Mouse (Mus musculus) heart, embryonic 15.5 days (tissue): ENCODE measurements at regions not wholly inside any gene's neighbourhood (a gene's known extent, or its start where the extent isn't known, plus 50 kb on each side); places are given as distances from the start of the nearest gene placed in this dataset.

Source experiments
- ATAC-seq: fragments of 200-750 bp; cut with Nextera tagmentation; replicated peaks from 2 replicates; pipeline ENCODE4 v1.8.0; 2017; ENCODE audit warnings: low read depth, moderate TSS enrichment; ENCODE audit not compliant: insufficient number of reproducible peaks, insufficient read depth, low FRiP score
- H3K27ac ChIP-seq: fragments of 300-500 bp; sonication (generic); 2 replicates; pipeline ENCODE4 v1.5.1; 2015; ENCODE audit warnings: mild to moderate bottlenecking, inconsistent platforms
- H3K27me3 ChIP-seq: fragments of 300-500 bp; sonication (generic); 2 replicates; pipeline ENCODE4 v1.6.1; 2015; ENCODE audit warnings: inconsistent platforms
- H3K36me3 ChIP-seq: fragments of 300-500 bp; sonication (generic); 2 replicates; pipeline ENCODE4 v1.6.1; 2015; ENCODE audit warnings: mild to moderate bottlenecking, inconsistent platforms
- H3K4me1 ChIP-seq: fragments of 300-500 bp; sonication (generic); replicated peaks from 2 replicates; pipeline ENCODE4 v1.6.1; 2015; ENCODE audit warnings: inconsistent platforms
- H3K4me2 ChIP-seq: fragments of 300-500 bp; sonication (generic); 2 replicates; pipeline ENCODE4 v1.6.1; 2015; ENCODE audit warnings: inconsistent platforms, mild to moderate bottlenecking, moderate library complexity
- H3K4me3 ChIP-seq: fragments of 300-500 bp; sonication (generic); 2 replicates; pipeline ENCODE4 v1.5.1; 2015; ENCODE audit warnings: mild to moderate bottlenecking, inconsistent platforms
- H3K9ac ChIP-seq: fragments of 300-500 bp; sonication (generic); 2 replicates; pipeline ENCODE4 v1.6.1; 2015; ENCODE audit warnings: mild to moderate bottlenecking, inconsistent platforms
- H3K9me3 ChIP-seq: fragments of 300-500 bp; sonication (generic); replicated peaks from 2 replicates; pipeline ENCODE4 v1.6.1; 2016; ENCODE audit warnings: inconsistent platforms
- WGBS: fragments of 180-500 bp; shearing (Covaris S2); methylation state at CpG from one replicate; pipeline ENCODE4 v1.1.7; 2015; ENCODE audit warnings: mixed read lengths; 5-methylcytosine and 5-hydroxymethylcytosine counted together

DNA sequence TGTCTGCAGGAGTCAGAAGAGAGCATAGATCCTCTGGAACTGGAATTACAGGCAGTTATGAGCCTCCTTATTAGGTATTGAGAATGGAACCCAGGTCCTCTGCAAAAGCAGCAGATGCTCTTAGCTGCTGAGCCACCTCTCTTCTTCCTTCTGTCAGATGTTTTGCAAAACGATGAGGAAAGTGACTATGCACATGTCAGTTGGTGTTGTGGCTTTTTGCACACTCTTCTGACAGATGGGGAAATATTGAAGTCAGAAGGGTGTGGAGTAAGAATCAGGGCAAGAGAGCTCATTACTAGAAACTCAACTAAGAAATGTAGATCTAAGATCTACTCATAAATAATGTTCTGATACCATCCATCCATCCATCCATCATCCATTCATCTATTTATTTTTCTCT, 102.4 kb downstream of the Cdca7 start:
- 65% methylated on average over 1 of the region's 1 CpGs for WGBS

DNA sequence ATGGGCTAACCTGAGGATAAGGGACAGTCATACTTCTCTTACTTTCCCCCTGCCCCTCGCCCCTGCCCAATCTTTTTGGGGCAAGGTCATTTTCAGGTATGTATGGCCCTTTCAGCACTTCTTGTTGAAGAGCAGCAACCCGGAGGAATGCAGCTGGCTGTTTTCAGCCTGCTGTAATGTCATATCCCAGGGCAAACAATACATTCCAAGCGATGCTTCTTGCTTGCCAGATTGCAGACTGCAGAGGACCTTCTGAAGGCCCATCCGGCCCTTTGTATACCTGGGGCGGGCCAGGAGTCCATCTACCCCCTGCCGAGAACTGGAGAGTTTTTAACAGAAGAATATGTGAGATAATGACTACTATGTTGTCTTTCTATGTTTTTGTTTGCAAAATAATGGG, 105.2 kb downstream of the Cdca7 start:
- ATAC-seq, result no peak
- Histone ChIP-seq H3K9ac (no peak overlapping the region), H3K4me1 (0 out of 2 replicates have a peak, but pooled peaks cover 5% of the 10 kb centered on the region), H3K9me3 (no peaks in the 10 kb centered on the region), H3K4me3 (no peak overlapping the region), H3K27me3 (no peaks in the 10 kb centered on the region), H3K27ac (no peak overlapping the region), H3K36me3 (no peaks in the 10 kb centered on the region), H3K4me2 (no peak overlapping the region)
- WGBS, result 47% methylated on average over 6 of the region's 6 CpGs

More for the DNA sequence above, 102.4 kb downstream of the Cdca7 start:
- Histone ChIP-seq H3K4me1 (0 out of 2 replicates have a peak, but pooled peaks cover 5% of the 10 kb centered on the region), H3K9ac (no peak overlapping the region), H3K27ac (no peak overlapping the region), H3K36me3 (no peaks in the 10 kb centered on the region), H3K4me2 (no peak overlapping the region), H3K9me3 (no peaks in the 10 kb centered on the region), H3K27me3 (0 out of 2 replicates have a peak, but pooled peaks cover 4% of the 10 kb centered on the region), H3K4me3 (no peak overlapping the region)
- no peak for ATAC-seq

GRCm38 (mm10) chr2:72588814-72589213, 112.9 kb downstream of the Cdca7 start:
- Histone ChIP-seq H3K9me3 (no peaks in the 10 kb centered on the region), H3K27me3 (no peaks in the 10 kb centered on the region), H3K4me3 (no peak overlapping the region), H3K27ac (no peak overlapping the region), H3K36me3 (no peaks in the 10 kb centered on the region), H3K9ac (no peak overlapping the region), H3K4me2 (no peak overlapping the region), H3K4me1 (no peaks in the 10 kb centered on the region)
- ATAC-seq, result no peak
- WGBS, result 63% methylated on average over 7 of the region's 7 CpGs

DNA sequence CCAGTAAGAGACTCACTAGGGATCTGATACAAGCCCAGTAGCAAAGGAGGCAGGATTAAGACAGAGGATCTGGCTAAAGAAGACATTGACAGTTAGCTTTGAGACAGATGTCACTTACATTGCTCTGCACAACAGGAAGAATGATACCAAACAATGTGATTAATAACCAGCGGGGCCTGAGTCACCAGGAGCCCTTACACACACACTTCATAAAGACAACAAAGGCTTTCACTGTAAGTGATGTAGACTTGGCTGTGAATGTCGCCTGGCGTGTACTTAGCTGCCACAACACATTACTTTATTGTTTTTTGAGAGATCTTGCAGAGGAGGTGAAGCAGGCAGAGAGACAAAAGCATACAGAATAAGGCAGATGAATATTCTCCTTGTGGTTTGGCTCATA, 116.1 kb downstream of the Cdca7 start:
- no peaks in the 10 kb centered on the region for H3K4me1 ChIP-seq
- H3K36me3 ChIP-seq, result no peaks in the 10 kb centered on the region
- H3K9ac ChIP-seq, result no peak overlapping the region
- no peak for ATAC-seq
- WGBS, result 56% methylated on average over 3 of the region's 3 CpGs
- H3K27me3 ChIP-seq, result no peaks in the 10 kb centered on the region
- H3K27ac ChIP-seq, result no peak overlapping the region
- H3K9me3 ChIP-seq, result no peaks in the 10 kb centered on the region
- no peak overlapping the region for H3K4me2 ChIP-seq
- no peak overlapping the region for H3K4me3 ChIP-seq

- Histone ChIP-seq H3K9me3 (no peaks in the 10 kb centered on the region), H3K9ac (no peak overlapping the region), H3K4me2 (no peak overlapping the region), H3K27ac (no peak overlapping the region), H3K4me1 (no peaks in the 10 kb centered on the region), H3K4me3 (no peak overlapping the region), H3K36me3 (no peaks in the 10 kb centered on the region), H3K27me3 (no peaks in the 10 kb centered on the region)
- WGBS, result 64% methylated on average over 14 of the region's 14 CpGs
- no peak for ATAC-seq
Measured at GRCm38 (mm10) chr2:72596994-72597925, 121.3 kb downstream of the Cdca7 start.

GRCm38 (mm10) chr2:72597941-72598340, 122.0 kb downstream of the Cdca7 start:
- Histone ChIP-seq H3K27me3 (no peaks in the 10 kb centered on the region), H3K4me1 (no peaks in the 10 kb centered on the region), H3K4me3 (no peak overlapping the region), H3K27ac (no peak overlapping the region), H3K9ac (no peak overlapping the region), H3K4me2 (no peak overlapping the region), H3K9me3 (no peaks in the 10 kb centered on the region), H3K36me3 (no peaks in the 10 kb centered on the region)
- ATAC-seq, result no peak
- WGBS, result 75% methylated on average over 9 of the region's 9 CpGs

DNA sequence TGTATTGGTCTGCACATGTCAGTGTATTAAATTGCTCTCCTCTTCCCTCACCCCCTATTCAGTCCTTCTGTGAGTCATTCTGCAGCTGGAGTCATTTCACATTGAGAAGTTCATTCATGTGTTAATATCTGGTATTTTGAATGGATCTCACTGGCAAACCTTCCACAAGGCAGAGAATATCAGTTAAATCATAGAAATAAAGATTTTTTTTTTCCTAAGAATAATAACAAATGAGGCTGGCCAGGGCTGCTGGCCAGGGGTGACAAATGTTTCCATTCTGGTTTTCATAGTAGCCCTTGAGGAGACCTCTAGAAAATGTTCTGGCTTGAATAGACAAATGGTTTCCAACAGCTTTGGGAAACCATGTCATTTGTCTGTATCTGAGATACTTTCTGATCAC, 124.8 kb downstream of the Cdca7 start:
- Histone ChIP-seq H3K4me1 (peaks cover 5% of the 10 kb centered on the region), H3K36me3 (no peaks in the 10 kb centered on the region), H3K27me3 (no peaks in the 10 kb centered on the region), H3K4me3 (no peak overlapping the region), H3K9me3 (no peaks in the 10 kb centered on the region), H3K9ac (no peak overlapping the region), H3K27ac (no peak overlapping the region), H3K4me2 (no peak overlapping the region)
- no peak for ATAC-seq

DNA sequence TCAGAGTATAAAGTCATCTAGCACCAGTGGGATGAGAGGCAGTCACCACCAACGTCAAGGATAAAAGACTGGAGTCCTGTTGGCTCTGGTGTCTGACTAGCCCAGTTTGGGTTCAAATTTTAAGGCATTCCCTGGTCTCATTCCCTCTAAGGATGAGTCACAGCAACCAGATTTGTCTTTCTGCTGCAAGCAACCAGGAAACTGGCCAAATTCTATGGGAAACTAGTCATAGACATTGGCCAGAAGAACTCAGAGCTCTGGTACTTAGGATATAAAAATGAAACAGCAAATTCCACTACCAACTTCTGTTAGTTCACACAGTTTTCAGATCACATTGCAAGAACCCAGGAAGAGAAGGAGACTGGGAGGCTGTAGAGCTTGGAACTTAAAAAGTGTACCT, 126.2 kb downstream of the Cdca7 start:
- ATAC-seq, result no peak

DNA sequence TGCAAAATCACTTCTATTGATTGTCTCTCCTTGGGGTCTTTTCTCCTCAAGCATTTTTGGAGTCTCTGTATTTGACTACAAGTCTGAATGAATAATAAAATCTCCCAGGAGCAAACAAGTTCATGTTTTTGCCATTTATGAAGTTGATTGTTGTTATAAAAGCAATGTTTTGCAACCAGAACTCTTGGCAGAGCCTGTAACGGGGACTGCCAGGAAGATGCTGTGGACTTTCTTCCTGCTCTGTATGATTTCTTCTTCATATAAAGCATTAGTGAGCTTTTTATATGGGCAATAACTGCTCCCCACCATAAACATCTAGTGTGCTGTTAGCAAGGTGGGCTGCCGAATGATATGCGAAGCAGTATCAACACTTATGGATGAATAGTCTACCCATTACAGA, 136.3 kb downstream of the Cdca7 start:
- Histone ChIP-seq H3K27ac (no peak overlapping the region), H3K36me3 (no peaks in the 10 kb centered on the region), H3K4me2 (no peak overlapping the region), H3K9ac (no peak overlapping the region), H3K9me3 (no peaks in the 10 kb centered on the region), H3K27me3 (peaks cover 2% of the 10 kb centered on the region; the same call in 1 of the 2 replicates), H3K4me3 (no peak overlapping the region), H3K4me1 (peaks cover 6% of the 10 kb centered on the region; the same call in 1 of the 2 replicates)
- 89% methylated on average over 3 of the region's 3 CpGs for WGBS
- no peak for ATAC-seq

More for the DNA sequence above, 126.2 kb downstream of the Cdca7 start:
- no peaks in the 10 kb centered on the region for H3K36me3 ChIP-seq
- WGBS, result 59% methylated on average over 1 of the region's 1 CpGs
- no peaks in the 10 kb centered on the region for H3K9me3 ChIP-seq
- H3K9ac ChIP-seq, result no peak overlapping the region
- peaks cover 6% of the 10 kb centered on the region for H3K4me1 ChIP-seq
- no peak overlapping the region for H3K4me3 ChIP-seq
- no peak overlapping the region for H3K4me2 ChIP-seq
- H3K27ac ChIP-seq, result no peak overlapping the region
- H3K27me3 ChIP-seq, result no peaks in the 10 kb centered on the region

- H3K27ac ChIP-seq, result no peak overlapping the region
- no peak for ATAC-seq
- no peak overlapping the region for H3K9ac ChIP-seq
- WGBS, result 51% methylated on average over 8 of the region's 8 CpGs
- H3K4me3 ChIP-seq, result no peak overlapping the region
- H3K4me2 ChIP-seq, result no peak overlapping the region
- peaks cover 6% of the 10 kb centered on the region; the same call in 1 of the 2 replicates for H3K4me1 ChIP-seq
- no peaks in the 10 kb centered on the region for H3K36me3 ChIP-seq
- H3K27me3 ChIP-seq, result peaks cover 4% of the 10 kb centered on the region; the same call in 1 of the 2 replicates
- no peaks in the 10 kb centered on the region for H3K9me3 ChIP-seq
Measured at GRCm38 (mm10) chr2:72614256-72614655, 138.3 kb downstream of the Cdca7 start.

GRCm38 (mm10) chr2:72615869-72616268, 139.9 kb downstream of the Cdca7 start:
- Histone ChIP-seq H3K9me3 (no peaks in the 10 kb centered on the region), H3K9ac (no peak overlapping the region), H3K4me1 (peaks cover 13% of the 10 kb centered on the region), H3K4me2 (no peak overlapping the region), H3K27me3 (peaks cover 7% of the 10 kb centered on the region; the same call in 1 of the 2 replicates), H3K27ac (no peak overlapping the region), H3K4me3 (no peak overlapping the region), H3K36me3 (no peaks in the 10 kb centered on the region)
- 86% methylated on average over 2 of the region's 2 CpGs for WGBS
- ATAC-seq, result no peak

DNA sequence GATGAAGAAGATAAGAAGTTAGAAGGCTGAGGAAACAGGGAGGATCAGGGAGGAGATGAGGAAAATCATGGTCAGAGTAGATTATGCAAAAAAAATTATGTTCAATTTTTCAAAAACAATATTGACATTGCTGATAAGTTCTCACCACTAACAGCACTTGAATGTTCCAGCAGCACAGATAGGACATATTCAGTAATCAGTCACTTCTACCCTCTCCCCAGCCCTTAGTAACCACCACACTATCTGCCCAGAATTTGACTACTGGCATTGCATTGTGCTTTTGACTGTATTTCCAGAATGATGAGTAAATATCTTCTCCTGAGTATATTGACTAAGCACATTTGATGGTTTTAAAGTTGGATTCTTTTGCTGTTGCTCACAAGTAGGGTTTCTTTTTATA, 140.5 kb downstream of the Cdca7 start:
- H3K9ac ChIP-seq, result no peak overlapping the region
- ATAC-seq, result no peak
- H3K36me3 ChIP-seq, result no peaks in the 10 kb centered on the region
- H3K4me3 ChIP-seq, result no peak overlapping the region
- peaks cover 7% of the 10 kb centered on the region; the same call in 1 of the 2 replicates for H3K27me3 ChIP-seq
- peaks cover 15% of the 10 kb centered on the region for H3K4me1 ChIP-seq
- H3K9me3 ChIP-seq, result no peaks in the 10 kb centered on the region
- no peak overlapping the region for H3K27ac ChIP-seq
- no peak overlapping the region for H3K4me2 ChIP-seq
